In the genomic region with DNA sequence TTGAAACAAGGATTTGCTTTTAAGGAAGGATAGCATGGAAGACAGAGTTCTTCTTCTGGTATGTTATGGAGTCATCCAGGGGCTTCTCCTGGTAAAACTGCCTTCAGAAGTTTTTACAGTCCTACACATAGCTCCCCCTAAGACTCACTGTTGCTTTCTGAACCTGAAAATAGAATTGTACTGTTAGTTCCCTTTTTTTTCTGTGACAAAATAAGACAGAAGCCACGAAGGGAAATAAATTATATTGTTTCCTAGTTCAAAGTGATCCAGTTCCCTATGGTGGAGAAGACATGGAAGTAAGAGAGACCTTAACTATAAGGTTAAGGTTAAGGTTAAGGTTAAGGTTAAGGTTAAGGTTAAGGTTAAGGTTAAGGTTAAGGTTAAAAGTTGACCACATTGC, we compare ENCODE assay signal across 26 mouse cellular contexts.
"Had no signal": no experiment of that assay in that cellular context is flagged by ENCODE, and none has a peak within 500 bp of the region (broad histone marks: within the 10 kb centered on the region; RNA-seq: fewer than 3 reads in every experiment).

No protein-coding gene starts in this region.

- DNase-seq: gastrocnemius, adult 2 months; gastrocnemius, postnatal 10 days; gastrocnemius, postnatal 25 days; heart, adult 18-20 months; heart, postnatal 10 days; heart, postnatal 4 days; kidney, adult 11 months; kidney, adult 2 months; kidney, adult 9 months; kidney, postnatal 25 days; kidney, postnatal 4 days; layer of hippocampus, postnatal 36 days; left cerebral cortex, postnatal 4 days had no signal

- H3K27ac ChIP-seq: gastrocnemius, adult 2 months; heart, embryonic 10.5 days; hindbrain, embryonic 13.5 days; hindbrain, embryonic 15.5 days; hindbrain, postnatal 0 days; kidney, embryonic 15.5 days; kidney, postnatal 0 days; layer of hippocampus, adult 2 months; limb, embryonic 13.5 days; limb, embryonic 15.5 days; liver, embryonic 12.5 days; liver, embryonic 14.5 days had no signal

- ATAC-seq: hindbrain, postnatal 0 days; intestine, embryonic 16.5 days; liver, embryonic 12.5 days had no signal

- H3K4me1 ChIP-seq: heart, embryonic 10.5 days; heart, embryonic 12.5 days; hindbrain, embryonic 13.5 days; hindbrain, embryonic 15.5 days; kidney, embryonic 15.5 days; limb, embryonic 13.5 days; limb, embryonic 15.5 days; liver, embryonic 12.5 days had no signal

- H3K4me3 ChIP-seq: gastrocnemius, adult 2 months; heart, embryonic 10.5 days; heart, embryonic 12.5 days; hindbrain, embryonic 13.5 days; hindbrain, embryonic 15.5 days; kidney, embryonic 15.5 days; layer of hippocampus, adult 2 months; limb, embryonic 13.5 days; limb, embryonic 15.5 days; liver, embryonic 12.5 days had no signal
